Mouse (Mus musculus): ENCODE results near the gene Gucy1b2. TPM values are rescaled to one million over a fixed set of nuclear protein-coding genes. Genes with fewer than 3 reads are reported as not detected.

Gucy1b2 gene
- polyA plus RNA-seq, 1 experiment from 2014 or later, result 0.09 TPM

DNA sequence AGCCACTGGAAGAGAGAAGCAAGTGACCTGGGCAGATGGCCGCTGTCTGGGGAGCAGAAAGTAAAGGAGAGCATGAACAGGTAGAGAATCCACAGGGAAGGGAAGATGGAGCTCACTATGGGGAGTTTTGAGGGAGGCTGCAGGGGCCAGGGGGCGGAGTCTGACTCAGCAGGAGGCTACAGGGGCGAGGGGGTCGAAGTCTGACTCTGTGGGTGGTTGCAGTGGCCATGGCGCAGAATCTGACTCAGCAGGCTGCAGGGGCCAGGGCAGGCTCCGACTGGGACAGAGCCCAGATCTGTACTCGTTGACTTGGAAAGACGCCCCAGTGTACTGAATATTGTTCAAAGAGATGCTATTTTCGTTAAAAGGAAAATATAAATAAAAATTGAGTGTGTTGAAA lies 8.9 kb upstream of the Gucy1b2 start:
- Histone ChIP-seq H3K9me3 (no peaks in the 10 kb centered on the region), H3K4me1 (no peaks in the 10 kb centered on the region), H3K4me2 (no peak overlapping the region), H3K36me3 (no peaks in the 10 kb centered on the region), H3K27ac (no peak overlapping the region), H3K9ac (no peak overlapping the region), H3K27me3 (replicated peaks) (no peaks in the 10 kb centered on the region), H3K4me3 (replicated peaks) (no peak overlapping the region)
- 25% methylated on average over 9 of the region's 9 CpGs for WGBS
- ATAC-seq (ENCODE audit: insufficient read depth, low FRiP score, low read depth), result no peak

DNA sequence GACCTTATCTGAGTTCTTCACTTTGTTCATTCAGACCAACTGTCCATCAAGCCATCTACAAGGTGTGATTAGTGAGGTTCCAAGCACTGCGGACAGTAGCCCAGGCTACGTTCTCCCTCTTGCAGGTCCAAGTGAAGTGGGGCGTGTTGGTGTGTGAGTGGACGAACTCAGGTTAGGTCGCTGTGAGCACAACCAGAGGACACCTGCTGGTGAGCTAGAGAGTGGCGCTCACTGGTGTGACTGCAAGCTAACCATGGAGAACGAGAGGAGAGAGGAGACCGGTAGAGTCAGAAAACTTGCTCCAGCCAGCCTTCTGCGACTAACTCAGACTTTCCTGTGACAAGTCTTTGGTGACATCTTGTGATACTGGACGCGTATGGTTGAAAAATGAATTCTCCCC lies 3.5 kb upstream of the Gucy1b2 start:
- H3K9me3 ChIP-seq, result no peaks in the 10 kb centered on the region
- no peak overlapping the region for H3K4me3 ChIP-seq (replicated peaks)
- ATAC-seq (ENCODE audit: insufficient read depth, low FRiP score, low read depth), result no peak
- no peaks in the 10 kb centered on the region for H3K36me3 ChIP-seq
- no peaks in the 10 kb centered on the region for H3K4me1 ChIP-seq
- H3K27me3 ChIP-seq (replicated peaks), result no peaks in the 10 kb centered on the region
- H3K27ac ChIP-seq, result no peak overlapping the region
- WGBS, result 58% methylated on average over 11 of the region's 11 CpGs
- H3K4me2 ChIP-seq, result no peak overlapping the region
- no peak overlapping the region for H3K9ac ChIP-seq

GRCm38 (mm10) chr14:62457420-62458181 lies 1.5 kb upstream of the Gucy1b2 start:
- Histone ChIP-seq H3K4me2 (peak overlapping the region; percentile 41), H3K9ac (no peak overlapping the region), H3K9me3 (no peaks in the 10 kb centered on the region), H3K27me3 (replicated peaks) (no peaks in the 10 kb centered on the region), H3K4me3 (replicated peaks) (no peak overlapping the region), H3K4me1 (no peaks in the 10 kb centered on the region), H3K36me3 (no peaks in the 10 kb centered on the region), H3K27ac (no peak overlapping the region)
- 0 out of 2 replicates have a peak, but pooled peaks have one; percentile 14 for ATAC-seq (ENCODE audit: insufficient read depth, low FRiP score, low read depth)
- 18% methylated on average over 22 of the region's 22 CpGs for WGBS

- WGBS, result 67% methylated on average over 5 of the region's 5 CpGs
- no peak overlapping the region for H3K4me3 ChIP-seq (replicated peaks)
- H3K9ac ChIP-seq, result no peak overlapping the region
- no peaks in the 10 kb centered on the region for H3K36me3 ChIP-seq
- no peak overlapping the region for H3K4me2 ChIP-seq
- no peaks in the 10 kb centered on the region for H3K9me3 ChIP-seq
- no peak overlapping the region for H3K27ac ChIP-seq
- no peaks in the 10 kb centered on the region for H3K4me1 ChIP-seq
- no peak for ATAC-seq (ENCODE audit: insufficient read depth, low FRiP score, low read depth)
- no peaks in the 10 kb centered on the region for H3K27me3 ChIP-seq (replicated peaks)
Measured at GRCm38 (mm10) chr14:62455570-62455879, 564 bp downstream of the Gucy1b2 start.

DNA sequence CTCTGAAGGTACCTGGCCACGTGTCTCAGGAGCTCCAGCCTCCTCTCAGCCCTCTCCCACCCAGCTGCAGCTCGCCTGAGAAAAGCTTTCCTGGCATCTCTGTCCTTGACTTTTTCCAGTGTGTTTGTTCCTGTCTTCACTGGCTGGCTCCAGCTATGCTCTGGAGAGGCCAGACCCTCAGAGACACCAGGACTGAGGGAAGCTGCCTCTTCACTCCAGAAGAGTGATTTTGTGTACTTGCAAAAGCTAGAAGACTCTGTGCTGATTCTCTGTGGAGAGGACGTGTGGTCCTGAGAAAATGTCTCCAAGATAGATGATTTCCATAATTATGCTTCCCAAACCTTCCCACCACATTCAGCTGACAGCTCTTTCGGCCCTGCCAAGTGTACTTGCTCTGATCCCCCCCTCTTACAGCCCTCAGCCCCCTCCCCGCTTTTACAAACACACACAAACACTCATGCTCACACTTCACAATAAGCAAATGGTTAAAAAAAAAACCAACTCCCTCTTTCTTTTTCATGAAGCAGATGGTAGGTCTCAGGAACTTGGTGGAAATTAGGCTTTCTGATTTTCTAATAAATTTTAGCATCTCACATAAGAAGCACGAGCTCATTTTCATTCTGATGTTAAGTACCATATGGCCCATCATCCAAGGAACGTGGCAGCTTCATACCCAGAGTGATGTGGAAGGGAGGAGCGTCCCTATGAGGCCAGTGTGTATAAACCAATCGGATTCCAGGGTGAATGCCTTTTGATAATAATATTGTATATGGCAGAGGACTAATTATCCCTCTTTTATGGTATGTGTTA lies 1.1 kb downstream of the Gucy1b2 start:
- H3K4me2 ChIP-seq, result no peak overlapping the region
- WGBS, result 49% methylated on average over 9 of the region's 9 CpGs
- peak overlapping the region; percentile 11; the same call in 1 of the 2 replicates for H3K27ac ChIP-seq
- H3K36me3 ChIP-seq, result no peaks in the 10 kb centered on the region
- ATAC-seq (ENCODE audit: insufficient read depth, low FRiP score, low read depth), result no peak
- H3K9ac ChIP-seq, result no peak overlapping the region
- H3K4me1 ChIP-seq, result no peaks in the 10 kb centered on the region
- H3K9me3 ChIP-seq, result no peaks in the 10 kb centered on the region
- H3K4me3 ChIP-seq (replicated peaks), result no peak overlapping the region
- H3K27me3 ChIP-seq (replicated peaks), result no peaks in the 10 kb centered on the region

DNA sequence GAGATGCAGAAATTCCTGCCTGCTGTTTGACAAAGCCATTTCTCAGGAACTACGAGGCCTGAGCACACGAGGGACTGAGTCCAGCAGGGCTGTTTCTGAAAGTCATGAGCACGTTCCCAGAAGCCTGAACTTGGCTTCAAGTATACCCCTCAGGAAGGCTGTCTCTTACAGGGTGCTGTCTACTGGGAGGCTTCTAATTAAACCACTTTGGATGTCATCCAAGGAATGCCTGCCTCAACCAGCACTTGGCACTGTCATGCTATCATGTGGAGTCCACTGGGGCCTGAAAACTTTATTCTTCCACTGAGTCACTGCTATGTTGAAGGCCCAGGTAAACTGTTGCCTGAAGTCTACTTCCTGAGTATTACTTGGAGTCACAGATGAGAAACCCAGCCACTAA lies 2.0 kb downstream of the Gucy1b2 start:
- no peaks in the 10 kb centered on the region for H3K9me3 ChIP-seq
- no peaks in the 10 kb centered on the region for H3K4me1 ChIP-seq
- no peaks in the 10 kb centered on the region for H3K27me3 ChIP-seq (replicated peaks)
- no peaks in the 10 kb centered on the region for H3K36me3 ChIP-seq
- no peak overlapping the region for H3K4me3 ChIP-seq (replicated peaks)
- no peak overlapping the region for H3K9ac ChIP-seq
- H3K27ac ChIP-seq, result peak overlapping the region; percentile 11; the same call in 1 of the 2 replicates
- WGBS, result 56% methylated on average over 3 of the region's 3 CpGs
- no peak overlapping the region for H3K4me2 ChIP-seq
- no peak for ATAC-seq (ENCODE audit: insufficient read depth, low FRiP score, low read depth)

DNA sequence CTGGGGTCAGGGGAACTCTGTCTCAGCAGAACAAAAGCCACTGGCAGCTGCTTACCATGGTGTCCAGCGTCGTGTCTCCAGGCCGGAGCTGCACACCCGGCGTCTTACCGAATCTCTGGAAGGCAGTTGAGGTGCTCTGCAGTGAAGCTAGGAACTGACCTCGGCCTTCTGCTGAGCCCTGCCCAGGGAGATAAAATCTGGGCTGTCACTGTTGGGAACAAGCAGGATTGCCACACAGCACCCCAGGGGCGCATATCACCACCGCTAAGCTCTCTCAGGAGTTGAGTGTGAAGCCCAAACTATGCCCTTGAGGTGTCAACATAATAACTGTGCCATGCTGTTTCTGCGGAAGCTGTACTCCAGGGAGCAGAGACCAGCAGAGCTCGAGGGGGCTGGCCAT lies 2.8 kb downstream of the Gucy1b2 start:
- WGBS, result 77% methylated on average over 11 of the region's 11 CpGs
- H3K4me3 ChIP-seq (replicated peaks), result no peak overlapping the region
- no peak overlapping the region for H3K4me2 ChIP-seq
- no peaks in the 10 kb centered on the region for H3K36me3 ChIP-seq
- H3K4me1 ChIP-seq, result no peaks in the 10 kb centered on the region
- no peaks in the 10 kb centered on the region for H3K27me3 ChIP-seq (replicated peaks)
- no peak overlapping the region for H3K27ac ChIP-seq
- no peak for ATAC-seq (ENCODE audit: insufficient read depth, low FRiP score, low read depth)
- H3K9me3 ChIP-seq, result no peaks in the 10 kb centered on the region
- no peak overlapping the region for H3K9ac ChIP-seq

- Histone ChIP-seq H3K27me3 (replicated peaks) (no peaks in the 10 kb centered on the region), H3K4me2 (no peak overlapping the region), H3K36me3 (no peaks in the 10 kb centered on the region), H3K9me3 (no peaks in the 10 kb centered on the region), H3K4me1 (no peaks in the 10 kb centered on the region), H3K4me3 (replicated peaks) (no peak overlapping the region), H3K27ac (no peak overlapping the region), H3K9ac (no peak overlapping the region)
- 93% methylated on average over 1 of the region's 1 CpGs for WGBS
- ATAC-seq (ENCODE audit: insufficient read depth, low FRiP score, low read depth), result no peak
Measured at GRCm38 (mm10) chr14:62450706-62451105, 5.4 kb downstream of the Gucy1b2 start.

GRCm38 (mm10) chr14:62447214-62447548 lies 8.9 kb downstream of the Gucy1b2 start:
- no peak overlapping the region for H3K27ac ChIP-seq
- WGBS, result 56% methylated on average over 3 of the region's 3 CpGs
- H3K4me3 ChIP-seq (replicated peaks), result no peak overlapping the region
- no peak overlapping the region for H3K4me2 ChIP-seq
- no peaks in the 10 kb centered on the region for H3K27me3 ChIP-seq (replicated peaks)
- no peaks in the 10 kb centered on the region for H3K9me3 ChIP-seq
- no peaks in the 10 kb centered on the region for H3K4me1 ChIP-seq
- no peaks in the 10 kb centered on the region for H3K36me3 ChIP-seq
- H3K9ac ChIP-seq, result no peak overlapping the region
- ATAC-seq (ENCODE audit: insufficient read depth, low FRiP score, low read depth), result peak; percentile 47; the same call in 1 of the 2 replicates

DNA sequence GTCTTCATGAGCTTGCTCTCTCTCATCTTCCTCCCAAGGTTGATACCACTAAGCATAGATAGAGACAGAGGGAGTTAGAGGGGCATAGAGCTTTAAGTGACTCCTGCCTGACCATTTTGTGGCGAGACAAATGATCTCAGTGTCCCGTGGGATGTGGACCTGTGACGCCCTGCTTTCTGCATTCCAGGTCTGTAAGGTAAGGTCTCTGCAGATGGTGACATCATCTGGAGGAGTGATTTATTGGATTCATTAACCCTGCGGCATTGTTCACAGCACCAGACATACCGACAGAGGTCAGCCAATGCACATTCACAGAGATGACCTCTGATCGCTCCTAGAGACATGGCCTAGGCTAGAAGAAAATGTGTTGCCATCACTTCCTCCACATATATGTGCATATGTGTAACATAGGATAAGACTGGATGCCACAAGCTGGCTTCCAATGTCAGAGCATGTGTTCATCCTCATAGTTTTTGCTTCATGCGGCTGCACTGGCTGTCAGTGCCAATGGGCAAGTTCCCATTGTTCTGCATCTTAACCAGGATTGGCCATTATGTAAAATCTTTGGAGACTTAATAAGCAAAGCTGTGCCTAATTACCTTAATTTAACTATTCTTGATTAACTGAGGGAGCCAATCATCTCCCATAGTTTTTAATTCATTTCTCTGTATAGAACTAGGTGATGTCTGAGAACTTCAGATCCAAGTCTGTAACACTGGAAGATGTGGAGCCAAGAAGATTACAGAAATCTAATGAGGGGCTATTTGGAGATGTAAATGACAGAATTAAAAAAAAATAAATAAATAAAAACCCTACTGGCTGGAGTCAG lies 9.5 kb downstream of the Gucy1b2 start:
- Histone ChIP-seq H3K27me3 (replicated peaks) (no peaks in the 10 kb centered on the region), H3K4me2 (no peak overlapping the region), H3K9ac (no peak overlapping the region), H3K4me1 (no peaks in the 10 kb centered on the region), H3K9me3 (no peaks in the 10 kb centered on the region), H3K4me3 (replicated peaks) (no peak overlapping the region), H3K27ac (no peak overlapping the region), H3K36me3 (no peaks in the 10 kb centered on the region)
- ATAC-seq (ENCODE audit: insufficient read depth, low FRiP score, low read depth), result no peak
- WGBS, result 44% methylated on average over 7 of the region's 7 CpGs

DNA sequence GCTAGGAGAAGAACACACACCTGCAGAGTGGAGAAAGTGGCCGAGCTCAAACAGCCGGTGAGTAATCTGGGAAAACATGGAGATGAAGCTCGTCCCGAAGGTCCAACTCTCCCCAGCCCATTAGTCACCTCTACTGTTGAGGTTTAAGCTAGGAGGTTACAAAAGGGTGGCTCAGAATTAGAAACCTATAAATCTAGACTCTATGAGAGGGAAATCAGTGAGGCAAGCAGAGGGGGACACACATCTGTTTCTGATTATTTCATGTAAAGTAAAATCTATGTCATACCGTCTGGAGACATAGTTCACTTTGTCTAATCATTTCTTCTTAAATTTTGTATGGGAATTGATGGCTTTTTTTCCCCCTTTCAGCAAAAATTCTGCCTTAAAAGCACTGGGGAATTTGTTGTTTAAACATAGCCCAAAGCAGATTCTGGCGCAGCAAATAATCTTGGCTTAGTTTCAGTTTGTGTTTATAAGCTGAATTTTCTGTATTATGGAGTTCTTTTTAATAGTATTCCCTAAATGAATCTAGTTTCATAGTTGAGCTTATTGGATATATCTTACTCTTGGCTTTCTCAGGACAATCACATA lies 12.2 kb downstream of the Gucy1b2 start:
- H3K27me3 ChIP-seq (replicated peaks), result no peaks in the 10 kb centered on the region
- H3K9me3 ChIP-seq, result no peaks in the 10 kb centered on the region
- no peak for ATAC-seq (ENCODE audit: insufficient read depth, low FRiP score, low read depth)
- no peaks in the 10 kb centered on the region for H3K36me3 ChIP-seq
- H3K4me2 ChIP-seq, result no peak overlapping the region
- no peak overlapping the region for H3K9ac ChIP-seq
- H3K27ac ChIP-seq, result 0 out of 2 replicates have a peak overlapping the region, but pooled peaks have one; percentile 44
- 56% methylated on average over 6 of the region's 6 CpGs for WGBS
- H3K4me3 ChIP-seq (replicated peaks), result no peak overlapping the region
- H3K4me1 ChIP-seq, result no peaks in the 10 kb centered on the region
